Mouse (Mus musculus) left cerebral cortex, adult 9 months (tissue): Measurements from ENCODE around the gene Rnf135.
"Not testable (repeated sequence)": the region's sequence is repeated elsewhere in the genome, so short reads cannot be mapped to it uniquely, and the experiment has no call there.

ENCODE experiments used
- DNase-seq, 2 experiments: peaks; one replicate each; pipeline ENCODE4 v3.0.0; 2022; ENCODE audit warnings: low spot score in 2 of 2

Gene Rnf135

DNA sequence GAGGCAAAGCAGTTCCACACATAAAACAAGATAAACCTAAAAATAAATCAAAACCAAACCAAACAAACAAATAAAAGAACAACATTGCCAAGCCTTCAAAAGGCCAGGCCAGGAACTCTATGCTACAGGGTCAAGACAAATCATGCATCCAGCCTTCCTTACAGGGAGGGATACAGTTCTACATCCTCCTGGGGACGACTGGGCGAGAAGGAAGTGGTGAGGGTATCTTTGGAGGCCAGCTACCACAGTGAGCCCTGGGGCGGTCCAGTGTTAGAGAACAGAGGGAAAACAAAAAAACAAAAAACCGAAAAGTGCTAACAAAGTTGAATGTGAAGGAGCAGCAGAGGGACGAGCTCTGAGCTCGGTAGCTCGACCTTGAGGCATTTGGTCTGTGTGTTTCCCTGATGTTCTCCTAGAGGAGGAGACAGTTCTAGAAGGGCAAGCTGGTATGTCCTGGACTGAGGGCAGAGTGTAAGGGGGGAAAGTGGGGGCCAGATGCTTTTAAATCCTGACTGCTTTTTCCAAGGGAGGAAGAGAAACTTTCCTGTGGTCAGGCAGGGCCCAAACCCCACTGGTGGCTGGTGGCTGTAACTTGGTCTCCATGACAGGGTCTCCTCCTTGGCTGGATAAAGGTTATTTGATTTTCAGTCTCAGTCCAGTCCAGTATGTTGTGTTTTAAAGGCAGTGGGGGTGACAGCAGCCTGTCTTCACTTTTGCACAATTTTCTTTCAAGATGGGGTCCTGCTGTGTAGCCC, 20.1 kb upstream of the Rnf135 start:
- DNase-seq: no peak

- DNase-seq: no peak
These were observed 19.4 kb upstream of the Rnf135 start for GRCm38 (mm10) chr11:80164224-80164623.

- DNase-seq: no peak
These were observed 15.5 kb upstream of the Rnf135 start for GRCm38 (mm10) chr11:80168121-80168520.

- no peak for DNase-seq
These were observed 14.9 kb upstream of the Rnf135 start for GRCm38 (mm10) chr11:80168611-80169249.

DNA sequence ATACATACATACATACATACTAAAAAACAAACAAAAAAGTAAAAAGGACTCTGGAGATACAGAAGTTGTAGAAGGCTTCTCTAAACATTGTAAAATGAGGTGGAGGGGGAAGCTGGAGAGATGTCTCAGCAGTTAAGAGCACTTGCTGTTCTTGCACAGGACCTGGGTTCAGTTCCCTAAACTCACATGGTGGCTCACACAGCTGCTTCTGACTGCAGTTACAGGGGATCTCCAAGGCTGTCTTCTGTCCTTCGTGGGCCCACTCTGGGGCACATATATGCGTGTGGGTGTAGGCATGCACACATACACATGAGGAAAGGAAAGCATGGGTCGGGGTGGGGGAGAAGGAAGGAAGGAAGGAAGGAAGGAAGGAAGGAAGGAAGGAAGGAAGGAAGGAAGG, 14.0 kb upstream of the Rnf135 start:
- DNase-seq: no peak

- no peak for DNase-seq
These were observed 13.3 kb upstream of the Rnf135 start for GRCm38 (mm10) chr11:80170351-80170750.

DNA sequence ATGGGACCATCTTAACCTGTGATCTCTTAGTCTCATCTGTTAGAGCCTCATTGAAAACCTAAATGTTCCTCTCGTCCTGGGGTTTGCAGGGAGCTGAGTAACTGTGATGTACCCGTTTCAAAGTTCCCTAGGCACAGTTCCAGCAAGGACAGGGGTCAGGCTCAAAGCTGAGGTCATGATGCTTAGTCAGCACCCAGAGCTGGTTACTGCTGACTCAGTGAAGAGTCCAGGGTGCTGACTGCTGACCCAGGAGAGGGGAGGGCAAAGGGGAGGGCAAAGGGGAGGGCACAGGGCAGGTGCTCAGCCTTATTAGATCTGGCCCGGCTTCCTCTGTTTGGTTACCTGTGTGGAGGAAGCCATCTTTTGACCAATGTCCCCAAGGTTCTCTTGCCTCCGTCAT, 11.8 kb upstream of the Rnf135 start:
- DNase-seq: no peak

- no peak for DNase-seq
These were observed 9.5 kb upstream of the Rnf135 start for GRCm38 (mm10) chr11:80173963-80174670.

DNA sequence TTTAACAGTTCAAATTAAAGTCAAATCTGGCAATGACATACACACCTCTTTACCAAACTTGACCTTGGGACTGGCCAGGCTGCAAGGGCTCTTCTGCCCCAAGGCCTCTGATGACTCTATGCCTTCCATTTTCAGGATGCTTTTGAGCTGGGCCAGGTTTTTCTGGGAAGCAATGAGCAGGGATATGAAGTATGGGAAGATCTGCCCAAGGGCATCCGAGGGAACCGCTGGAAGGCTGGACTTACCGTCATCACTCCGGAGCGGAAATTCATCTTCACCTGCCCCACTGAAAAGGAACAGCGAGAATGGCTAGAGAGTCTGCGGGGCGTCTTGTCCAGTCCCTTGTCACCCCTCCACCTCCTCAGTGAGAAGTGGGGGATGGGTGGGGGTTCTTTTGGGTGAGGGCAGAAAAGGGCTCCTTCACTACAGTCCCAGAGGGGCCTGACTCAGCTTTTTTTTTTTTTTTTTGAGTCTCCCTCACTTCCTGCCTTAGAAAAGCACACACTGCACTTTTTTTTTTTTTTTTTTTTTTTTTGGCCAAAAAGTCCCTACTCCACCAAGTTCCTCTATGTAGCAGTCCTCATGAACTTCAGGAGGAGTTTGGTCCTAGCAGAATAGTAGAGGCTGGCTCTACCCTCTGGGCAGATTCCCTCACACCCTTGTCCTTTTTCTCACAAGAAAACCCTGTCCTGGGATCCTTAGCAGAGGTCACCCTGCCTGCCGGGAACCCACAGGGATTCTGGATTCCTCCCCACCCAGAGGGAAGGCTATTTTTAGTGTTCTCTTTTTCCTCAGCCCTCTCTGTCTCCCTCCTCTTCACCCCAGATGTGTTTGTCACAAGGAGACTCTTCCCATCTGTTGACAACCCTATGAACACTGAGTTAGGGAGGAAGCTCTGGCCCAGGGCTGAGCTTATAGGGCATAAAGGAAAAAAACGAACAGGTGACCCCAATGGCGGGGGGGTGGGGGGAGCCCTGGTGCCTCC, 6.4 kb upstream of the Rnf135 start:
- no peak for DNase-seq

GRCm38 (mm10) chr11:80178316-80178715, 5.3 kb upstream of the Rnf135 start:
- no peak for DNase-seq

GRCm38 (mm10) chr11:80181021-80181749, 2.5 kb upstream of the Rnf135 start:
- DNase-seq: no peak

DNA sequence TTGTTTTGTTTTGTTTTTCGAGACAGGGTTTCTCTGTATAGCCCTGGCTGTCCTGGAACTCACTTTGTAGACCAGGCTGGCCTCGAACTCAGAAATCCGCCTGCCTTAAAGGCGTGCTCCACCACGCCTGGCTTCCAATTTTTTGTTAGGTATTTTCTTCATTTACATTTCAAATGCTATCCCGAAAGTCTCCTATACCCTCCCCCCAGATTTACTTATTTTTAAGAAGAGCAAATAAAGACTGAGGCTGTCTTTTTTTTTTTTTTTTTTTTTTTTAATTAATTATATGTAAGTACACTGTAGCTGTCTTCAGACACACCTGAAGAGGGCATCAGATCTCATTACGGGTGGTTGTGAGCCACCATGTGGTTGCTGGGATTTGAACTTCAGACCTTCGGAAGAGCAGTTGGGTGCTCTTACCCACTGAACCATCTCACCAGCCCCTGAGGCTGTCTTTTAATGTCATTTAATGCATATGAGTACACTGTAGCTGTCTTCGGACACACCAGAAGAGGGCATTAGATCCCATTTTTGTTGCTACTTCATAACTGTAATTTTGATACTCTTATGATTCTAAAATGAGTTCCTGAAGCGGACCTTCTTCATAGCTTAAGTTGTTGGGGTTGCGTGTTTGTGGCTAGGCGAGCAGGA, 472 bp upstream of the Rnf135 start:
- DNase-seq: not testable (repeated sequence)

GRCm38 (mm10) chr11:80184531-80185071, 950 bp downstream of the Rnf135 start:
- no peak for DNase-seq

DNA sequence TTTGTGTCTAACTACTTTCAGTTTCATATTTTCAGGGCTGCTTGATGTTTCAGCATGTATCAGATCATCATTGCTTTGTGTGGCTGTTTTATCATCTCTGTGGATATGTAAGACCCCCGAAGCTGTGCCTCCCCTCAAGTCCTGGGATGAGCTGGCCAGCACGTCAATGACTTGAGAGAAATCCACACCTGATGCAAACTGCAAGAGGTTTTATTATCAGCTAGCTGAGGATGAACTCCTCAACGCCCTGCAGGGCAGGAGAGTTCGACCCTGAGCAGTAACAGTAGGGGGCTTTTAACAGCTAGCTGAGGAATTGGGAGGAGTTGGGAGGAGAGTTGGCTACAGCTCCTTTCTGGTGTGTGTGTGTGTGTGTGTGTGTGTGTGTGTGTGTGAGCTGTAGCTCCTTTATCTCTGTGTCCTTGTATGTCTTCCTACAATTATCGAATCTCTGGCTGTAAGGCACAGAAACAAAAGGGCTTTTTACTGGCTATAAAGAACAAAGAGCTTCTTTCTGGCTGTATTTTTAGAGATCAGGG, 1.9 kb downstream of the Rnf135 start:
- not testable (repeated sequence) for DNase-seq

GRCm38 (mm10) chr11:80190280-80190679, 6.6 kb downstream of the Rnf135 start:
- DNase-seq: no peak

DNA sequence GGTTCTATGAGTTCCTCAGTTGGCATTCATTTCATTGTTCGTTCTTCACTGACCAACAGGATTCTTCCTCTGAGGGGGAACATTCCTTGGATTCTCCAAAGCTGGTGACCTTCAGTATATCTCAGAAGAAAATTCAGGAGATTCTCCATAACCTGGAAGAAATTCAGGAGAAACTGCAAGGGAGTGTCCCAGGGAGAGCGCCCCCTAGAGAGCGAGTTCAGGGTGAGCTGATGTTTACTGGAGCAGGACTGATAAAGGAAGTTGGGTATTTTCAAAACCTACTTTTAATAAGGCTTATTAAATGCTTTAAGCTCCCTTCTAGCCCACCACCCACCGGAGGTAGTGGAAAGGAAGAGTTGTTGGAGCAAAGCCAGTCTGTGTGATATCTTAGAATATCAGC, 10.2 kb downstream of the Rnf135 start:
- no peak for DNase-seq

DNA sequence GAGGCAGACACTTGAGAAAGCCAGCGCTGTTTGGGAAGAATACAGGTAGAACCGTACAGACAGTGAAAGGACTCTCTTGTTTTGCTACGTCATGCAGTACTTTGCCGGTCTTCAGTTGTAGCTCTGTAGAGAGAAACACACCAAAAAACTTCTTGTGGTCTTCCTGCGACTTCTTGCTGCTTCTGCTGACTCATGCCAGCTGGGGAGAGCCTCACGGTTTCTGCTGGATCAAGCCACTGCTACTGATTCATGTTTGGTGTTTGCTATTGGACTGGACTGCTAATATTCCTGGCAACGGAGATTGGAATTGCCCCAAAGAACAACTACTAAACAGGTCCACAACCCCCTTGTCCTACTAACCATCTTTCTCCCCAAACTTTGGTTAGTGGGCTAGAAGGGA, 12.7 kb downstream of the Rnf135 start:
- DNase-seq: no peak

DNA sequence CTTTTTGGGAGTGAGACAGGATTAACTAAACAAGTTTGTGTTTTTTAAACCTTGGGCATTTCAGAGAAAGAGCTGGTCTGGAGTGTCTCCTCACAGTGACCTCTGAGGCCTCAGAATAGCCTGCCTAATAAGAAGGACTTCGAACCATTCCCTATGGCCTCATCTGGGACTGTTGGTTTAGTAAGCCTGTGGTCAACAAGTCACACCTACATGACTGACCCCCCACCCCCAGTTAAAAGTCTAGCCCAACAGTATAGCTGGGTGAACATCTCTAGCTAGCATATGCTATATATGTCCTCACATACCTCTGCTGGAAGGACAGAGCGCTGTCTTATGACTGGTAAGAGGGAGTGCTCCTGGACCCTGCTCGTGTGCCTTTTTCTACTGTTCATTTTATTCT, 15.7 kb downstream of the Rnf135 start:
- no peak for DNase-seq

GRCm38 (mm10) chr11:80199773-80200172, 16.1 kb downstream of the Rnf135 start:
- DNase-seq: no peak

GRCm38 (mm10) chr11:80200326-80200725, 16.7 kb downstream of the Rnf135 start:
- DNase-seq: no peak
